Mouse (Mus musculus) testis, adult 2 months (tissue): Measurements from ENCODE around the gene Nrbp1.

ENCODE experiments used
- CTCF ChIP-seq: fragments of 200-500 bp; IDR thresholded peaks from 2 replicates; pipeline ENCODE4 v1.5.1; 2012; ENCODE audit warnings: low read depth, mild to moderate bottlenecking, inconsistent platforms, low read length, moderate library complexity; ENCODE audit not compliant: control insufficient read depth, insufficient read depth, insufficient replicate concordance
- POLR2A ChIP-seq: fragments of 200-500 bp; IDR thresholded peaks from 2 replicates; pipeline ENCODE4 v1.6.1; 2012; ENCODE audit warnings: low read depth, mild to moderate bottlenecking, inconsistent platforms, low read length, moderate library complexity; ENCODE audit not compliant: control insufficient read depth

GRCm38 (mm10) chr5:31255971-31256370 is 15.3 kb downstream of the Nrbp1 start:
- TF ChIP-seq CTCF, result no peak
- no peak for TF ChIP-seq POLR2A
